In the genomic region with DNA sequence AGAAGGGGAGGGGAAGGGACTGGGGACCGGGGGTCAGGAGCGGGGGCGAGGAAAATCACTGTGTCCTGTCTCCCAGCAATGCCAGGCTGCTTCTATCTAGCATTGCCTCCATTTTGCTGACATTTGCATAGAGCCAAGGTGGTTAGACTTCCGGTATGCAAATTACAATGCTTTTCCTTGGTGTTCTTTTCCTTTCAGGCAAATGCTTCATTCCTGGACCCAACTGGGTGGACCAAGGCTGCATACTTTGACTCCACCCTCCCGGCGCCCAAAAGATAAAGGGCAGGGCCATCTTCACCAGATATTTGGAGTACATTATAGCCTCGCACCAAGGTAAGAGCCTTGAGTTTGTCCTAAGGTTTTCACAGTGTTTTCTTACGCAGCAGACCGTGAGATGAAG, we compare ENCODE assay signal across 23 mouse cellular contexts. TPM values are rescaled to one million over a fixed set of nuclear protein-coding genes. Genes with fewer than 3 reads are reported as not detected.
"Had no signal": no experiment of that assay in that cellular context is flagged by ENCODE, and none has a peak within 500 bp of the region (broad histone marks: within the 10 kb centered on the region; RNA-seq: fewer than 3 reads in every experiment).

No protein-coding gene starts in this region.

- H3K27ac ChIP-seq: heart, adult 2 months; heart, embryonic 13.5 days; heart, embryonic 15.5 days; hindbrain, embryonic 13.5 days; hindbrain, embryonic 15.5 days; hindbrain, postnatal 0 days; layer of hippocampus, adult 2 months; left cerebral cortex, adult 2 months; limb, embryonic 10.5 days; limb, embryonic 12.5 days; liver, embryonic 13.5 days had no signal

- H3K4me3 ChIP-seq: heart, adult 2 months; heart, embryonic 13.5 days; heart, embryonic 15.5 days; hindbrain, embryonic 13.5 days; hindbrain, embryonic 15.5 days; layer of hippocampus, adult 2 months; left cerebral cortex, adult 2 months; limb, embryonic 10.5 days; limb, embryonic 12.5 days; liver, embryonic 13.5 days had no signal

- H3K4me1 ChIP-seq: hindbrain, embryonic 13.5 days; hindbrain, embryonic 15.5 days; limb, embryonic 12.5 days; liver, embryonic 13.5 days had no signal

- H3K36me3 ChIP-seq: hindbrain, embryonic 15.5 days; limb, embryonic 10.5 days; liver, embryonic 13.5 days had no signal

- H3K27me3 ChIP-seq: heart, embryonic 13.5 days; heart, embryonic 15.5 days; hindbrain, embryonic 13.5 days; hindbrain, embryonic 15.5 days; limb, embryonic 12.5 days; liver, embryonic 13.5 days had no signal

- DNase-seq: gastrocnemius, postnatal 10 days; gastrocnemius, postnatal 25 days; heart, adult 11 months; heart, adult 2 months; heart, postnatal 14 days; heart, postnatal 36 days; kidney, adult 11 months; kidney, adult 2 months; kidney, postnatal 10 days; kidney, postnatal 25 days; kidney, postnatal 4 days; liver; liver, embryonic 13.5 days had no signal

- H3K9me3 ChIP-seq: heart, embryonic 13.5 days; heart, embryonic 15.5 days; hindbrain, embryonic 13.5 days; hindbrain, embryonic 15.5 days; limb, embryonic 10.5 days; limb, embryonic 12.5 days; liver, embryonic 13.5 days had no signal

RNA-seq across cellular contexts. Expression of a gene that starts 56.8 kb away (rescaled TPM):
- total RNA-seq: gastrocnemius, adult 18-20 months had no signal
